Comparison of ENCODE assay signal across 19 mouse cellular contexts in the genomic region with DNA sequence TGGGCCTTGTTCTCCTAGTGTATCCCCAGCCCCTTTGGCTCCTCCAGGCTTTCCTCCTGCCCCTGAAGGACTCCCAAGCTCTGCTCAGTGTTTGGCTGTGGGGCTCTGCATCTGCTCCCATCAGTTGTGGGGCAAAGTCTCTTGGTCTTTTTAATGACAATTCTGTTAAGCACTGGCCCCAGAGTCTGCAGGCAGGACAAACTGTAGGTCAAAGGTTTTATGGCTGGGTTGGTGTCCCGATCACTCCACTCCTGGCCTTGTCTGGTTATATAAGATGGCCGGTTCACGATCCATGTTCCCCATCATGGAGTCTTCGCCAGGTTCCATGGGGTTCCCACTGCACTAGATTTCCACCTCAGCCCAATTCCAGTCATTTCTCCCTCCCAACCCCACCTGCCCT. TPM values are rescaled to one million over a fixed set of nuclear protein-coding genes. Genes with fewer than 3 reads are reported as not detected.
"Had no signal": no experiment of that assay in that cellular context is flagged by ENCODE, and none has a peak within 500 bp of the region (broad histone marks: within the 10 kb centered on the region; RNA-seq: fewer than 3 reads in every experiment).

No protein-coding gene starts in this region.

- H3K9ac ChIP-seq: lung, embryonic 15.5 days; midbrain, embryonic 13.5 days; midbrain, embryonic 15.5 days; neural tube, embryonic 12.5 days; stomach, embryonic 15.5 days had no signal

- H3K27ac ChIP-seq: lung, embryonic 15.5 days; macrophage; midbrain, embryonic 13.5 days; midbrain, embryonic 15.5 days; neural tube, embryonic 12.5 days; stomach, embryonic 15.5 days; stomach, postnatal 0 days had no signal

- H3K27me3 ChIP-seq: lung, embryonic 15.5 days; megakaryocyte, embryonic 14.5 days; midbrain, embryonic 13.5 days; midbrain, embryonic 15.5 days; neural tube, embryonic 12.5 days; stomach, embryonic 15.5 days had no signal

- H3K4me3 ChIP-seq: lung, embryonic 15.5 days; megakaryocyte, embryonic 14.5 days; midbrain, embryonic 13.5 days; midbrain, embryonic 15.5 days; neural tube, embryonic 12.5 days; stomach, embryonic 15.5 days had no signal

- DNase-seq: lung, adult 2 months; lung, postnatal 14 days; lung, postnatal 36 days; right cerebral cortex, postnatal 14 days; thymus, adult 2 months; thymus, postnatal 25 days; thymus, postnatal 4 days had no signal

- ATAC-seq: lung, postnatal 0 days; midbrain, embryonic 13.5 days; midbrain, embryonic 15.5 days had no signal

- H3K9me3 ChIP-seq: lung, embryonic 15.5 days; megakaryocyte, embryonic 14.5 days; midbrain, embryonic 13.5 days; midbrain, embryonic 15.5 days; neural tube, embryonic 12.5 days; stomach, embryonic 15.5 days had no signal

- H3K4me1 ChIP-seq: midbrain, embryonic 15.5 days; stomach, embryonic 15.5 days had no signal

- H3K4me2 ChIP-seq: lung, embryonic 15.5 days; midbrain, embryonic 11.5 days; midbrain, embryonic 13.5 days; midbrain, embryonic 15.5 days; neural tube, embryonic 12.5 days; stomach, embryonic 15.5 days had no signal

RNA-seq across cellular contexts. Expression of a gene that starts 23.0 kb away (rescaled TPM):
- polyA plus RNA-seq: lung, postnatal 0 days; midbrain, embryonic 11.5 days; midbrain, postnatal 0 days; neural tube, embryonic 12.5 days; stomach, embryonic 15.5 days; stomach, postnatal 0 days had no signal

RNA-seq across cellular contexts. Expression of a gene that starts 58.6 kb away (rescaled TPM):
- total RNA-seq: monocyte, adult 5-6 weeks had no signal
